Mouse (Mus musculus): Measurements from ENCODE around the gene Plekhm2. TPM values are rescaled to one million over a fixed set of nuclear protein-coding genes. Genes with fewer than 3 reads are reported as not detected.

Gene Plekhm2
- polyA plus RNA-seq, 1 experiment from 2014 or later: 0.91 TPM

- 69% methylated on average over 3 of the region's 3 CpGs for WGBS (ENCODE audit: insufficient replicate concordance)
- Histone ChIP-seq H3K4me2 (no peak overlapping the region), H3K4me3 (replicated peaks) (no peak overlapping the region), H3K27ac (no peak overlapping the region), H3K9me3 (replicated peaks) (no peaks in the 10 kb centered on the region), H3K9ac (no peak overlapping the region), H3K4me1 (replicated peaks) (no peaks in the 10 kb centered on the region; the same call in 1 of the 2 replicates), H3K27me3 (no peaks in the 10 kb centered on the region), H3K36me3 (peaks cover 10% of the 10 kb centered on the region; the same call in 1 of the 2 replicates)
- ATAC-seq (ENCODE audit: low read depth) (no peak), DNase-seq (no peak)
These were observed 17.5 kb downstream of the Plekhm2 start for GRCm38 (mm10) chr4:141647187-141647586.

- H3K4me3 ChIP-seq (replicated peaks): no peak overlapping the region
- WGBS (ENCODE audit: insufficient replicate concordance): 85% methylated on average over 8 of the region's 8 CpGs
- no peaks in the 10 kb centered on the region for H3K27me3 ChIP-seq
- no peak overlapping the region for H3K4me2 ChIP-seq
- peaks cover 18% of the 10 kb centered on the region for H3K36me3 ChIP-seq
- H3K9me3 ChIP-seq (replicated peaks): no peaks in the 10 kb centered on the region
- H3K9ac ChIP-seq: no peak overlapping the region
- no peak for DNase-seq
- ATAC-seq (ENCODE audit: low read depth): no peak
- H3K4me1 ChIP-seq (replicated peaks): no peaks in the 10 kb centered on the region; the same call in 1 of the 2 replicates
- H3K27ac ChIP-seq: no peak overlapping the region
These were observed 18.7 kb downstream of the Plekhm2 start for GRCm38 (mm10) chr4:141645988-141646387.

DNA sequence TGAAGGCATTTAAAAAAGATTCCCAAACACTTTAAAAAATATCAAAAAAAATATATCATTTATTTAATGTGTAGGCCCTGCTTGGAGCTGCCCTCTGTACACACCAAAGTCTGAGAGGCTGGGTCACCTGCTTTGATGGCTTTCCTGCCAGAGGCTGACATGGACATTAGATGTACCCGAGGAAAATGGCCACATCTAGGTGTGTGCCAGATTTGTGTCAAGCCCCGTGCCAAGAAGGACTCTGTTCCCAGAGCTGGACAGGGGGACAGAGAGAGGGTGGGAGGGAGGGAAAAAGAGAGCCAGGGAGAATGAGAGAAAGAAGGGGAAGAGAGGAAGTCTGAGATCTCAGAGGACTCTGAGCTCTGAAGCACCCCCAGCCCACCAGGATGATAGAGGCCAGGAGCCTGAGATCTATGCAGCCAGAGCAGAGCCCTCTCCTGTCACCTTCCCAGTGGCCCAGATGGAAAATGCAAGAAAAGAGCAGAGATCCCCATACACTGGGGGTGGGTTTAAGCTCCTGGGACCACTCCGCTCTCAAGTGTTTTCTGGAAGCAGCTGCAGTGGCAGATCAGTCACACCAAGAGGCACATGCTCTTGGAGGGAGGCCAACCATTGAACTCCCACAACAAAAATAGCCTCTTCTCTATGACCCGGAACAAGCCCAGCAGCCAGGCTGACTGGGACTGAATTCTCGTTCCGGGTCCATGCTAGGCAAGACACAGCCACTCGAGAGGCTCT is 21.4 kb downstream of the Plekhm2 start:
- no peak overlapping the region for H3K27ac ChIP-seq
- no peak overlapping the region for H3K4me3 ChIP-seq (replicated peaks)
- no peaks in the 10 kb centered on the region; the same call in 1 of the 2 replicates for H3K4me1 ChIP-seq (replicated peaks)
- H3K9me3 ChIP-seq (replicated peaks): no peaks in the 10 kb centered on the region
- DNase-seq (no peak), ATAC-seq (ENCODE audit: low read depth) (no peak)
- no peaks in the 10 kb centered on the region for H3K27me3 ChIP-seq
- WGBS (ENCODE audit: insufficient replicate concordance): 67% methylated on average over 7 of the region's 7 CpGs
- H3K36me3 ChIP-seq: peaks cover 26% of the 10 kb centered on the region
- H3K9ac ChIP-seq: no peak overlapping the region
- H3K4me2 ChIP-seq: no peak overlapping the region

DNA sequence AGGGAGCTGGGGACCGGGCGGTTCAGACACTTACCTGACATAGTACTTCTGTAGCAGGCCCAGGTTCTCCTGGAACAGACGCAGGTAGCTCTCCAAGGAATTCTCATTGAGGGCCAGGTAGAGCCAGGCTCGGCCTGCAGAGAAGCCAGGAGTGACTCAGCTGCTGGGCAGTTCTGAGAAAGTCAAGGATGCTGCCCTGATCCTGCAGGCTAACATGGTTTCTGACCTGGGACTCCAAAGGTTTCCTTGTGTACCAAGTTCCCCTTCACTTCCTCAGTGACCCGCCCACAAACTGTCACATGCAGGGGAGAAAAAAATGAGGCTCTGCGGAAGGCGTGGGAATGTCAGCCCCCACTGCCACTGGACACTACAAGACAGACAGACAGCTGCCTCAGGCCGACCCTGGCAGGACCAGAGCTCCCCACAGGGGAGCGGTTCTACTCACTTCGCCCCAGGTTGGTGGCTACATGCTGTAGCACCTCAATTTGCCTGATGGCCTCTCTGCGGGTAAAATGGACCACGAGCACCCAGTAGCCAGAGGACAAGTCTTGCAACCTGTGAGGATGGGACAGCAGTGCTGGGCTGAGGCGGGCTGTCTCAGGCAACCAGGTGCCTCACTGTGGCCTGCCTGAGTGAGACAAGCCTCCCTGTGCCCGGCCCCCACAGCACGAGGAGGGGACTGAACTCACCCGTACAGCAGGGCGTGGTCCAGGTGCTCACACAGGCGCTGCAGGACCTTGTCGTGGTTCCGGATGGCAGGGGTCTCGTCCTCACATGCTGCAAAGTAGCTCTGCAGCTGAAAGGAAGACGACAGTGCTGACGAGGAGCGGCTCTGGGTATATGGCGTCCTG is 22.5 kb downstream of the Plekhm2 start:
- H3K9ac ChIP-seq: no peak overlapping the region
- H3K27ac ChIP-seq: no peak overlapping the region
- no peak for DNase-seq
- H3K4me1 ChIP-seq (replicated peaks): no peaks in the 10 kb centered on the region; the same call in 1 of the 2 replicates
- H3K9me3 ChIP-seq (replicated peaks): no peaks in the 10 kb centered on the region
- no peak for ATAC-seq (ENCODE audit: low read depth)
- WGBS (ENCODE audit: insufficient replicate concordance): 84% methylated on average over 25 of the region's 25 CpGs
- H3K4me2 ChIP-seq: no peak overlapping the region
- no peak overlapping the region for H3K4me3 ChIP-seq (replicated peaks)
- no peaks in the 10 kb centered on the region for H3K27me3 ChIP-seq
- H3K36me3 ChIP-seq: peaks cover 31% of the 10 kb centered on the region

- Histone ChIP-seq H3K4me3 (replicated peaks) (no peak overlapping the region), H3K27me3 (no peaks in the 10 kb centered on the region), H3K27ac (no peak overlapping the region), H3K9me3 (replicated peaks) (no peaks in the 10 kb centered on the region), H3K4me1 (replicated peaks) (no peaks in the 10 kb centered on the region; the same call in 1 of the 2 replicates), H3K4me2 (no peak overlapping the region), H3K36me3 (peaks cover 31% of the 10 kb centered on the region), H3K9ac (no peak overlapping the region)
- DNase-seq (no peak), ATAC-seq (ENCODE audit: low read depth) (no peak)
- 77% methylated on average over 7 of the region's 7 CpGs for WGBS (ENCODE audit: insufficient replicate concordance)
These were observed 23.3 kb downstream of the Plekhm2 start for GRCm38 (mm10) chr4:141641353-141641771.

DNA sequence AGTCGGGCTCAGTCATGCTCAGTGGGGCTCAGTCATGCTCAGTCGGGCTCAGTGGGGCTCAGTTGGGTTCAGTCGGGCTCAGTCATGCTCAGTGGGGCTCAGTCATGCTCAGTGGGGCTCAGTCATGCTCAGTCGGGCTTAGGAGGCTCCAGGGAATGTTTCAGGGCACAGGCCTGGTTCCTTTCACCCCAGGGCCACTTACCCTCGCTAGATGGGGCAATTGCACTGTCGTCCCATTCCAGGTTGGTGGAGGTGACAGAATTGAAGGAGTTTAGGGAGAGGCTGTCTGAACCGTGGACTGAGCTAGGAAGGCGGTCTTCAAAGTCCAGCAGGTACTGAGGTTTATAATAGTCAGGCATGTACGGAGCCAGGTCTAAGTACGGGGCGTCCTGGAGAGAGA is 25.2 kb downstream of the Plekhm2 start:
- DNase-seq (no peak), ATAC-seq (ENCODE audit: low read depth) (no peak)
- no peak overlapping the region for H3K9ac ChIP-seq
- no peak overlapping the region for H3K4me3 ChIP-seq (replicated peaks)
- H3K4me1 ChIP-seq (replicated peaks): no peaks in the 10 kb centered on the region; the same call in 1 of the 2 replicates
- no peak overlapping the region for H3K27ac ChIP-seq
- H3K4me2 ChIP-seq: no peak overlapping the region
- H3K27me3 ChIP-seq: no peaks in the 10 kb centered on the region
- 55% methylated on average over 11 of the region's 11 CpGs for WGBS (ENCODE audit: insufficient replicate concordance)
- no peaks in the 10 kb centered on the region for H3K9me3 ChIP-seq (replicated peaks)
- H3K36me3 ChIP-seq: peaks cover 31% of the 10 kb centered on the region

DNA sequence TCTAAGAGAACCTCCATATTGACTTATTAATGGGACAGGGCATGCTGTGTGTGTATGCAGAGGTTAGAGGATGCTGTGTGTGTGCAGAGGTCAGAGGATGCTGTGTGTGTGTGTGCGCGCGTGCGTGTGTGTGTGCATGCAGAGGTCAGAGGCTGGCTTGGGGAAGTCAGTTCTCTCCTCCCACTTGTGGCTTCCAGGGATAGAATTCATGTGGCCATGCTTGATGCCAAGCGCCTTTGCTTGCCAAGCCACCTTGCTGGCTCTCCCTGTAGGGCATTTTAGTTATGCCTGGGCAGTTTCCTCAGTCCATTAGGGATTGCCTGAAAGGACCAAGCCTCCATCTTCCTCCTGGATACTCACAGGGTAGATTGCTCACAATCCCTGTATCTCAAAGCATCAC is 28.0 kb downstream of the Plekhm2 start:
- no peak overlapping the region for H3K27ac ChIP-seq
- H3K9me3 ChIP-seq (replicated peaks): no peaks in the 10 kb centered on the region
- H3K27me3 ChIP-seq: no peaks in the 10 kb centered on the region
- no peak overlapping the region for H3K4me2 ChIP-seq
- H3K4me1 ChIP-seq (replicated peaks): no peaks in the 10 kb centered on the region
- 86% methylated on average over 5 of the region's 5 CpGs for WGBS (ENCODE audit: insufficient replicate concordance)
- DNase-seq: no peak
- H3K4me3 ChIP-seq (replicated peaks): no peak overlapping the region
- H3K36me3 ChIP-seq: peaks cover 46% of the 10 kb centered on the region
- ATAC-seq (ENCODE audit: low read depth): no peak
- H3K9ac ChIP-seq: no peak overlapping the region

GRCm38 (mm10) chr4:141635991-141636390 is 28.7 kb downstream of the Plekhm2 start:
- Histone ChIP-seq H3K9me3 (replicated peaks) (no peaks in the 10 kb centered on the region), H3K27me3 (no peaks in the 10 kb centered on the region), H3K27ac (no peak overlapping the region), H3K36me3 (peaks cover 46% of the 10 kb centered on the region), H3K9ac (no peak overlapping the region), H3K4me1 (replicated peaks) (no peaks in the 10 kb centered on the region), H3K4me2 (no peak overlapping the region), H3K4me3 (replicated peaks) (no peak overlapping the region)
- no peak for DNase-seq
- no peak for ATAC-seq (ENCODE audit: low read depth)
- WGBS (ENCODE audit: insufficient replicate concordance): 80% methylated on average over 9 of the region's 9 CpGs

GRCm38 (mm10) chr4:141632111-141632873 is 32.4 kb downstream of the Plekhm2 start:
- DNase-seq: no peak
- H3K36me3 ChIP-seq: peaks cover 64% of the 10 kb centered on the region
- 83% methylated on average over 21 of the region's 21 CpGs for WGBS (ENCODE audit: insufficient replicate concordance)

DNA sequence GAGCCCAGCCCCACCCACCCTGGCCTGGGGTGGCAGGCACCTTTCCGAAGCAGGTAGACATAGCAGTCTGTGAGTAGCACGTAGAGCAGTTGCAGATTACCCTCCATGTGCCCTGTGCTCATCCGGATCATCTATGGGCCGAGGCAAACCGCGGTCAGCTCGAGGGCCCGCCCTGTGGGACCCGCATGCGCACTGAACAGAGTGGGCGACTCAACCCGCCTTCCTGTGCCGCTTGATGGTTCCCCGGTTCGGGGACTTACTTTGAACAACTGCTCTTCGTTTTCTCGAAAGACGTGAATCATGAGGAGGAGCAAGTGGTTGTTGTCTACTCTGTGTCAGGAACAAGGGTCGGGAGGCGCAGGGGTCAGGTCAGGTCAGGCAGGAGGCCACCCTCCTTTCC is 33.4 kb downstream of the Plekhm2 start:
- no peak for ATAC-seq (ENCODE audit: low read depth)
- peaks cover 70% of the 10 kb centered on the region for H3K36me3 ChIP-seq

More at GRCm38 (mm10) chr4:141632111-141632873, 32.4 kb downstream of the Plekhm2 start:
- Histone ChIP-seq H3K9ac (no peak overlapping the region), H3K27ac (no peak overlapping the region), H3K27me3 (no peaks in the 10 kb centered on the region), H3K9me3 (replicated peaks) (no peaks in the 10 kb centered on the region), H3K4me2 (no peak overlapping the region), H3K4me3 (replicated peaks) (no peak overlapping the region), H3K4me1 (replicated peaks) (no peaks in the 10 kb centered on the region)
- no peak for ATAC-seq (ENCODE audit: low read depth)

GRCm38 (mm10) chr4:141630021-141630420 is 34.7 kb downstream of the Plekhm2 start:
- H3K27ac ChIP-seq: no peak overlapping the region
- no peak for ATAC-seq (ENCODE audit: low read depth)
- H3K9ac ChIP-seq: no peak overlapping the region
- peaks cover 6% of the 10 kb centered on the region for H3K4me1 ChIP-seq (replicated peaks)
- peaks cover 74% of the 10 kb centered on the region for H3K36me3 ChIP-seq
- H3K4me2 ChIP-seq: no peak overlapping the region
- no peak for DNase-seq
- H3K9me3 ChIP-seq (replicated peaks): no peaks in the 10 kb centered on the region
- H3K4me3 ChIP-seq (replicated peaks): no peak overlapping the region
- H3K27me3 ChIP-seq: no peaks in the 10 kb centered on the region
- 85% methylated on average over 11 of the region's 11 CpGs for WGBS (ENCODE audit: insufficient replicate concordance)

More for the DNA sequence above, 33.4 kb downstream of the Plekhm2 start:
- DNase-seq: no peak
- Histone ChIP-seq H3K4me1 (replicated peaks) (no peaks in the 10 kb centered on the region), H3K9me3 (replicated peaks) (no peaks in the 10 kb centered on the region), H3K27me3 (no peaks in the 10 kb centered on the region), H3K4me3 (replicated peaks) (no peak overlapping the region), H3K4me2 (no peak overlapping the region), H3K27ac (no peak overlapping the region), H3K9ac (no peak overlapping the region)
- WGBS (ENCODE audit: insufficient replicate concordance): 91% methylated on average over 20 of the region's 20 CpGs

Measured in liver, embryonic 13.5 days (tissue).